Mouse (Mus musculus): Measurements from ENCODE around the gene Acad12. TPM values are rescaled to one million over a fixed set of nuclear protein-coding genes. Genes with fewer than 3 reads are reported as not detected.
"Not testable (repeated sequence)": the region's sequence is repeated elsewhere in the genome, so short reads cannot be mapped to it uniquely, and the experiment has no call there.

Acad12 gene
- total RNA-seq (2021) = 10 to 100 TPM; 89.0 to 93.2 TPM
- long read RNA-seq, experiment 1, transcript Acad12-201 (11 exons, 3,881 nt) = major isoform, 46 of 174 reads
- long read RNA-seq, experiment 1, partial matches to known transcripts = 9 of 174 reads
- long read RNA-seq, experiment 1, other reads (novel, unspliced or antisense) = 118 of 174 reads
- long read RNA-seq, experiment 2, transcript Acad12-201 (11 exons, 3,881 nt) = major isoform, 10 of 84 reads
- long read RNA-seq, experiment 2, partial matches to known transcripts = 8 of 84 reads
- long read RNA-seq, experiment 2, other reads (novel, unspliced or antisense) = 66 of 84 reads

- peak; percentile 91 for DNase-seq
Observed at GRCm38 (mm10) chr5:121618592-121619513, at the start of gene Acad12. Gene Acad12, minus strand, starts transcription at chr5:121618938.

- no peak for DNase-seq
Observed at GRCm38 (mm10) chr5:121668411-121668810, 49.7 kb upstream of the Acad12 start.

- DNase-seq = no peak
Observed at GRCm38 (mm10) chr5:121667067-121667466, 48.3 kb upstream of the Acad12 start.

DNA sequence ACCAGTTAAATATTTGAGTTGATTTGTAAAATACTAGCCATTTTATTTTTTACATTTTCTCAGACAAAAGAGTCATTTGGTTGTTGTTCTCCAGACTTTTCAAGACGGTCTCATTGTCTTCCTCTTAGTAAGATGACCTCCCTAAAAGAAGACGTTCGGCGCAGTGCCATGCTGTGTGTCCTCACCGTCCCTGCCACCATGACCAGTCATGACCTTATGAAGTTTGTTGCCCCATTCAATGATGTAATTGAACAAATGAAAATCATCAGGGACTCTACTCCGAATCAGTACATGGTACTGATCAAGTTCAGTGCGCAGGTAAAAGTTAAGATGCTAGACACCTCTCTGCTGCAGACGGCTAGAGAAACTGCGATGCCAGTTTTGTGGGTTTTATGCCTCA lies 46.2 kb upstream of the Acad12 start:
- DNase-seq = no peak

DNA sequence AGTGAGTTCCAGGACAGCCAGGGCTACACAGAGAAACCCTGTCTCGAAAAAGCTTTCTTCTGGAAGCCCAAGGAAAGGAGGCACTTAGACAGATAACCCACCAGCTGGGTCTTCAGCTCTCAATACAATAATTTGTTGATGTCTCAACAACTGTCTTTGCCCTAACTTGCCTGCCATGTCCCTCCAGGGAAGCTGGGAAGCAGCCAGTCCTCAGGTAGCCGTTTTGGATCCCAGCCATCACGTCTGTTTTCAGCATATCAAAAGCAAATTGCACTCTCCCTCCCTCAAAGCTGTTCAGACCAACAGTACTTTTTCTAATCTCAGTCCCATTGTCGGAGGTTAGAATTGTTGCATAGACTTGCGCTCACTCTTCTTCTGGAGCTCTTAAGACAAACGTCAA lies 45.3 kb upstream of the Acad12 start:
- no peak for DNase-seq

DNA sequence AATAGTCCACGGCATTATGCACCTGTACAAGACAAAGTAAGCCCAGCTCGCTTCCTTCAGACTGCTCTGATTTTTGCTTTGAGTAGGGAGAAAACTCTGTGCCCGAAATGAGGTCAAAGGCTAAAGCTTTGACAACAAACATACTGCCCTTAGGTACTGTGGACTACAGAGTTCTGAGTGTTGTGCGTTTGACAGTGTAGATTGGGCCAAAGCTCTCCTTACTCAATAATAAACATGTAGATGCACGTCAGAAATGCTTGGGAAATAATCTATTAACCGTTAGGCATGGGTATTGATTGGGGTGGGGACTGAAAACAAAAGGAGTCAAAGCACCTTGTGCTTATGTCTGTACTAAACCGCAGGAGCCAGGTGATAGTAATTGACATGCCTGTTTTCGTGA lies 44.7 kb upstream of the Acad12 start:
- no peak for DNase-seq

DNA sequence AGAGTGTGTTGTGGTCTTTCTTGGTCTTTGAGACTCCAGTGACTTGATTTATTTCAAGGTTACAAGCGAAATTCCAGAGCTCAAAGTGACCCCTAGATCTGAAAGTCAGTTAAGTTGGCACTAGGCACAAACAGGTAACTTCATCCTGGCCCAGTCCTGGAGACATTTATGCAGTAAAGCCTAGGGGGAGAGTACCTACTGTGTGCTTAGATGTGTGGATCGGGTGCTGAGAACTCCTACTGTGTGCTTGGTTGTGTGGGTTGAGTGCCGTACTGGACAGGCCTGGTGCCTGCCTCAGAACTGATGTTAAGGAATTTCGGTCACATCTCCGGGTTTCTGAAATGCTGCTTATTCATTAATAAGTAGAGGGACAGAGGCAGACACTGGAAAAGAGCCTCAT lies 42.8 kb upstream of the Acad12 start:
- no peak for DNase-seq

GRCm38 (mm10) chr5:121660897-121661254 lies 42.1 kb upstream of the Acad12 start:
- no peak for DNase-seq

GRCm38 (mm10) chr5:121660059-121660896 lies 41.5 kb upstream of the Acad12 start, which contains the start of the genes Acad10 and Brap:
Gene Acad10, minus strand, starts transcription at chr5:121660514.
Gene Brap, plus strand, starts transcription at chr5:121660563.
- peak; percentile 95 to 97 for DNase-seq

- not testable (repeated sequence) for DNase-seq
Observed at GRCm38 (mm10) chr5:121657656-121658055, 38.9 kb upstream of the Acad12 start.

- peak; percentile 21 to 61 for DNase-seq
Observed at GRCm38 (mm10) chr5:121656866-121657265, 38.1 kb upstream of the Acad12 start.

DNA sequence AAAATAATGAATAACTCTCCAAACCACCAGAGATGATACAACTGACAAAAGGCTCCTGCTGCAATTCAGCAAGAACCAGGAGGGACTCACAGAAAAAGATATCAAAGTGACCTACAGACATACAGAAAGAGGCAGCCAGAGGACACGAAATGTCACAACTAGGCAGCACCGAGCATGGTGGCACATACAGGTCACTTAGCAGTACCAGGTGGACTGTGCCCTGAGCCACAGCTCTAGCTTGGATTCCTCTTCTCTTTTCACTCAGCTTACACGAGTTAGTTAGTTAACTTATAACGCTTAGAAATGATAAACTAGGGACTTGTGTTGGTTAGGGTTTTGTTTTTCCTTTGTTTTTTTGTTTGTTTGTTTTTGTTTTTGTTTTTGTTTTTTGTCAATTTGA lies 35.8 kb upstream of the Acad12 start:
- no peak for DNase-seq

DNA sequence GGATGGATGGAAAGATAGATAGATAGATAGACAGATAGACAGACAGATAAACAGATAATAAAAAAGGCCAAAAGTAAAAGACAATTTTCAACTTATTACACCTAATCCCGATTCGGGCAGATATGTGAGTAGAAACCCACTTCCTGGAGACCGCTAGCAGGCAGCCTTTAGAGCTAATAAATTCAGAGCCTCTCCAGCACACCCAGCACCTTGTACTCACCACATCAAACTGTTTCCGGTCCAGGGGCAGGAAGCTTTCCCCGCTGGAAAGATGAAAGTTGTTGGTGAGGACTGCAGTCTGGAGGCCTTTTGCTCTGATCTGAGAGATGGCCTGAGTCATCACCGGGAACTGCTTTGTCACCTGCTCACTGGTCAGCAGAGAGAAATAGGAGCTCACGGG lies 30.4 kb upstream of the Acad12 start:
- no peak for DNase-seq

- DNase-seq = no peak
Observed at GRCm38 (mm10) chr5:121639601-121640000, 20.9 kb upstream of the Acad12 start.

- DNase-seq = no peak
Observed at GRCm38 (mm10) chr5:121637296-121637695, 18.6 kb upstream of the Acad12 start.

DNA sequence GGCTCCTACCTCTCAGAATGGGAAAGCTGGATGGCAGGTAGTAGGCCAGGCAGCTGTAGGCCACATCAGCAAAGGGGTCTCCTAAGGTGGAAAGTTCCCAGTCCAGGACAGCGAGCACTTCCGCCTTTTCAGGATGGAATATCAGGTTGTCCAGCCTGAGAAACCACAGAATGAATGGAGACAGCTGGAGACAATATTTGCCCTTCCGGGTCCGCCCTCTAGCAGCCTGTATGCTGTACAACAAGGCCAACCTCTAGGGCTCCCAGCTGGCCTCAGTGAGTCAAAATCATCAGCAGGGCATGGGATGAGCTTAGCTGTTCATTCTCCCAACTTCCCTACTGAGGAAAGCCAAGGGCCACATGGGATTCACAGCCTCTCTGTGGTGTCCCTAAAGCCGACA lies 15.9 kb upstream of the Acad12 start:
- DNase-seq = no peak

GRCm38 (mm10) chr5:121632804-121633203 lies 14.1 kb upstream of the Acad12 start:
- DNase-seq = no peak

DNA sequence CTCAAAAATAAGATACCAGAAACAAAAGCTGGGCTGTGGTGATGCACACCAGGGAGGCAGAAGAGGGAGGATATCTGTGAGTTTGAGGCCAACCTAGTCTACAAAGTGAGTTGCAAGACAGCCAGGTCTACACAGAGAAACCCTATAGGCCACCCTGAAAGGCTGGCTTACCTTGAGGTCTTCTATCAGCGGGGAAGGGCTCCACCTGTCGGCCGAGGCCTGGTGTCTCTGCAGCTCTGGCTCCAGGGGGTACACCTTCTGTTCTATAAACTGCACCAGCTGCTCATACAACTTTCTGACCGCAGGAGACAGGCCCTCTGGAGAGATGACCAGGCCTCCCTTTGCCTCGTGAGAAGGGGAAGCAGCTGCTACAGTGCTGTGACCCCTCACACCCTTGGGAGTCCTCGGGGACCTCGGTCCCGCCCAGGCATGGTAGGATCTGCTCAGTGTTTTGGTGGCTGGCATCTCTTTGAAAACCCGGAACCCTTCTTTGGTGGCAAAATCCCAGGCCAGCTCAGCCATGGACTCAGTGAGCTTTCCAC lies 12.4 kb upstream of the Acad12 start:
- not testable (repeated sequence) for DNase-seq

DNA sequence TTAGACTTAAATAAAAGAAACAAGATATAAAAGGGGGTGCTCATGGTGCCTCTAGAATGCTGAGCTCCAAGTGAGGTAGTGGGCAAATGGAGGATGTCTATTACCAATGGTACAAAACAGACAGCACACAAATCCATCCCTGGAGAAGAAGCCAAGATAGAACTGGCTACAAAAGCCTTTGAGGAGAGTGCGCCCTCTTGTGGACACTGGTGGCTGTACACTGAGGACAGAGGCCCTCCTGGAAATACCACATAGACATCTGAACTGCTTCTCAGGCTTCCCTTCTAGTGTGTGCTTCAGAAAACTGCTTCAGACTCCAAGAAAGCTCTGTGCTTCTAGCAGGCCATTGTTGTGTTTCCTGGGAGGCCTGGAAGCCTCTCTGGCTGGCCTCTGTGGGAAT lies 9.1 kb upstream of the Acad12 start:
- DNase-seq = peak; percentile 62 to 88

- no peak for DNase-seq
Observed at GRCm38 (mm10) chr5:121623241-121623640, 4.5 kb upstream of the Acad12 start.

DNA sequence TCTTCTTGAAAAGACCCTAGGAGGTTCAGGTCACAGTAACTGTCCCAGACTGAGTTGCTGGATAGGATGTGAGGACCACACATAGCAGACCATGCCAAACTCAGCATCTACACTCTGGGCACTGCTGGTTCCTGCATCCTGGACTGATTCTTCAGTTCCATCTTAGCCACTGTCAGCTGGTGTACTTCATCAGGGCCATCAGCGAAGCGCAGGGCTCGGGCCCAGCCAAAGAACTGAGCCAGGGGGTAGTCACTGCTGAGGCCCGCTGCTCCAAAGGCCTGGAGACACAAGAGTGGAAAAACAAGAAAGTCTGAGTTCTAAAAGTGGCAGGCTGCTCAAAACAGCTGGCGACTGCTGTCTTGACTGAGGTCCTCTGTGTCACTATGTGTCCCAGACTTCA lies 2.4 kb upstream of the Acad12 start:
- DNase-seq = no peak

- peak in 1 of 2 experiments; percentile 58 for DNase-seq
Observed at GRCm38 (mm10) chr5:121614921-121615320, 3.8 kb downstream of the Acad12 start.
